Mouse (Mus musculus): Measurements from ENCODE around the gene Stx6. TPM values are rescaled to one million over a fixed set of nuclear protein-coding genes. Genes with fewer than 3 reads are reported as not detected.

Stx6 gene
- polyA plus RNA-seq, 1 experiment from 2014 or later = 8.5 TPM

GRCm38 (mm10) chr1:155222101-155222669, 63.7 kb downstream of the Stx6 start:
- Histone ChIP-seq H3K27ac (ENCODE audit: low read depth) (no peak overlapping the region), H3K9me3 (ENCODE audit: low read length) (no peaks in the 10 kb centered on the region), H3K4me1 (ENCODE audit: insufficient read depth) (peaks cover 12% of the 10 kb centered on the region), H3K9ac (replicated peaks) (no peak overlapping the region), H3K4me2 (ENCODE audit: low read depth, low read length) (no peak overlapping the region), H3K4me3 (ENCODE audit: low read depth, low read length) (no peak overlapping the region), H3K27me3 (ENCODE audit: insufficient read depth, low read length) (no peaks in the 10 kb centered on the region), H3K36me3 (replicated peaks; ENCODE audit: insufficient read depth, low read length) (no peaks in the 10 kb centered on the region)
- ATAC-seq (no peak), DNase-seq (no peak)
- WGBS (ENCODE audit: insufficient replicate concordance) = 62% methylated on average over 11 of the region's 11 CpGs
- TF ChIP-seq CTCF (IDR thresholded peaks at IDR 0.05; ENCODE audit: low read depth) = no peak
- TF ChIP-seq EP300 (IDR thresholded peaks at IDR 0.05; ENCODE audit: low read depth) = no peak

- peak; percentile 64 for DNase-seq
- no peaks in the 10 kb centered on the region for H3K36me3 ChIP-seq (replicated peaks; ENCODE audit: insufficient read depth, low read length)
- no peak for TF ChIP-seq CTCF (IDR thresholded peaks at IDR 0.05; ENCODE audit: low read depth)
- TF ChIP-seq EP300 (IDR thresholded peaks at IDR 0.05; ENCODE audit: low read depth) = no peak
- WGBS (ENCODE audit: insufficient replicate concordance) = 36% methylated on average over 6 of the region's 6 CpGs
- no peak overlapping the region for H3K9ac ChIP-seq (replicated peaks)
- H3K27me3 ChIP-seq (ENCODE audit: insufficient read depth, low read length) = no peaks in the 10 kb centered on the region
- 0 out of 2 replicates have a peak overlapping the region, but pooled peaks have one; percentile 41 for H3K27ac ChIP-seq (ENCODE audit: low read depth)
- peaks cover 12% of the 10 kb centered on the region for H3K4me1 ChIP-seq (ENCODE audit: insufficient read depth)
- H3K4me2 ChIP-seq (ENCODE audit: low read depth, low read length) = peak overlapping the region; percentile 66
- no peak overlapping the region for H3K4me3 ChIP-seq (ENCODE audit: low read depth, low read length)
- peak; percentile 66 for ATAC-seq
- no peaks in the 10 kb centered on the region for H3K9me3 ChIP-seq (ENCODE audit: low read length)
These were observed 64.5 kb downstream of the Stx6 start for GRCm38 (mm10) chr1:155223036-155223435.

- H3K9me3 ChIP-seq (ENCODE audit: low read length) = no peaks in the 10 kb centered on the region
- H3K27me3 ChIP-seq (ENCODE audit: insufficient read depth, low read length) = no peaks in the 10 kb centered on the region
- H3K4me2 ChIP-seq (ENCODE audit: low read depth, low read length) = peak overlapping the region; percentile 66
- peak overlapping the region; percentile 19 for H3K4me3 ChIP-seq (ENCODE audit: low read depth, low read length)
- 10% methylated on average over 16 of the region's 16 CpGs for WGBS (ENCODE audit: insufficient replicate concordance)
- TF ChIP-seq EP300 (IDR thresholded peaks at IDR 0.05; ENCODE audit: low read depth) (no peak), CTCF (IDR thresholded peaks at IDR 0.05; ENCODE audit: low read depth) (peak; percentile 99)
- no peak overlapping the region for H3K9ac ChIP-seq (replicated peaks)
- no peaks in the 10 kb centered on the region for H3K36me3 ChIP-seq (replicated peaks; ENCODE audit: insufficient read depth, low read length)
- ATAC-seq = peak; percentile 81
- DNase-seq = peak; percentile 92
- H3K4me1 ChIP-seq (ENCODE audit: insufficient read depth) = peaks cover 12% of the 10 kb centered on the region
- no peak overlapping the region for H3K27ac ChIP-seq (ENCODE audit: low read depth)
These were observed 65.5 kb downstream of the Stx6 start for GRCm38 (mm10) chr1:155223849-155224554.

GRCm38 (mm10) chr1:155229464-155230411, 71.2 kb downstream of the Stx6 start:
- H3K36me3 ChIP-seq (replicated peaks; ENCODE audit: insufficient read depth, low read length) = no peaks in the 10 kb centered on the region
- peaks cover 5% of the 10 kb centered on the region; the same call in 1 of the 2 replicates for H3K4me1 ChIP-seq (ENCODE audit: insufficient read depth)
- H3K4me2 ChIP-seq (ENCODE audit: low read depth, low read length) = no peak overlapping the region
- H3K9me3 ChIP-seq (ENCODE audit: low read length) = no peaks in the 10 kb centered on the region
- no peak for DNase-seq
- no peaks in the 10 kb centered on the region for H3K27me3 ChIP-seq (ENCODE audit: insufficient read depth, low read length)
- TF ChIP-seq EP300 (IDR thresholded peaks at IDR 0.05; ENCODE audit: low read depth) = no peak
- no peak for TF ChIP-seq CTCF (IDR thresholded peaks at IDR 0.05; ENCODE audit: low read depth)
- no peak; the same call in 1 of the 2 replicates for ATAC-seq
- 62% methylated on average over 14 of the region's 14 CpGs for WGBS (ENCODE audit: insufficient replicate concordance)
- no peak overlapping the region for H3K27ac ChIP-seq (ENCODE audit: low read depth)
- H3K4me3 ChIP-seq (ENCODE audit: low read depth, low read length) = no peak overlapping the region
- H3K9ac ChIP-seq (replicated peaks) = no peak overlapping the region

- Histone ChIP-seq H3K4me3 (ENCODE audit: low read depth, low read length) (no peak overlapping the region), H3K9me3 (ENCODE audit: low read length) (no peaks in the 10 kb centered on the region), H3K4me1 (ENCODE audit: insufficient read depth) (peaks cover 5% of the 10 kb centered on the region; the same call in 1 of the 2 replicates), H3K27me3 (ENCODE audit: insufficient read depth, low read length) (no peaks in the 10 kb centered on the region), H3K4me2 (ENCODE audit: low read depth, low read length) (no peak overlapping the region), H3K36me3 (replicated peaks; ENCODE audit: insufficient read depth, low read length) (no peaks in the 10 kb centered on the region), H3K27ac (ENCODE audit: low read depth) (no peak overlapping the region), H3K9ac (replicated peaks) (no peak overlapping the region)
- WGBS (ENCODE audit: insufficient replicate concordance) = 78% methylated on average over 12 of the region's 12 CpGs
- no peak for DNase-seq
- ATAC-seq = no peak
- TF ChIP-seq EP300 (IDR thresholded peaks at IDR 0.05; ENCODE audit: low read depth) (no peak), CTCF (IDR thresholded peaks at IDR 0.05; ENCODE audit: low read depth) (no peak)
These were observed 73.9 kb downstream of the Stx6 start for GRCm38 (mm10) chr1:155232385-155232784.

- Histone ChIP-seq H3K4me3 (ENCODE audit: low read depth, low read length) (no peak overlapping the region), H3K36me3 (replicated peaks; ENCODE audit: insufficient read depth, low read length) (no peaks in the 10 kb centered on the region), H3K9me3 (ENCODE audit: low read length) (no peaks in the 10 kb centered on the region), H3K9ac (replicated peaks) (no peak overlapping the region), H3K4me2 (ENCODE audit: low read depth, low read length) (no peak overlapping the region), H3K27me3 (ENCODE audit: insufficient read depth, low read length) (no peaks in the 10 kb centered on the region), H3K27ac (ENCODE audit: low read depth) (no peak overlapping the region), H3K4me1 (ENCODE audit: insufficient read depth) (peaks cover 5% of the 10 kb centered on the region; the same call in 1 of the 2 replicates)
- ATAC-seq = no peak
- whole genome bisulfite sequencing (ENCODE audit: insufficient replicate concordance) = 80% methylated on average over 6 of the region's 6 CpGs
- DNase-seq = no peak
- TF ChIP-seq CTCF (IDR thresholded peaks at IDR 0.05; ENCODE audit: low read depth) (no peak), EP300 (IDR thresholded peaks at IDR 0.05; ENCODE audit: low read depth) (no peak)
These were observed 74.3 kb downstream of the Stx6 start for GRCm38 (mm10) chr1:155232786-155233185.

All from liver, postnatal 0 days (tissue).